Mouse (Mus musculus) c-Kit-positive CD71-positive TER-119-negative erythroid progenitor cells, embryonic 14.5 days (primary cell): ENCODE measurements around the gene Lrrc72.

Source experiments
- DNase-seq: peaks from one replicate; pipeline ENCODE4 v3.0.0-alpha.2; 2013; ENCODE audit warnings: low read depth

The Lrrc72 gene

DNA sequence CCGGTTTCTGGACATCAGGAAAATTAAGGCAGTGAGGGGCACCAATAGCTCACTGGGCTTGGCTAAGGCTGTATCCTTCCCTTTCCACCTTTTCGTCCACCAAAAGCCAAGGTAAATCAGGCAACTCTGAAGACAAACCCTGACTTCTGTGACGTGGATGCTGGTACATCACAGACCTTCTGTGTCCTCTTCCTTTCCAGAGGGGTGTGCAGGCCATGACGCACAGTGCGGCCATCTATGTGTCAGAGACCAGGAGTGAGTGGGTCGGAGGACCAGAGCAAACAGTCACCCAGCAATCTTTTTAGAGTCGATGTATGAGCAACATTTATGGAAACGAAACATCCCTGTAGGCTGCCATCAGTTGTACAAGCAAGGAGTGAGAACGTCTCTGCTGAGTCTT lies at the start of gene Lrrc72:
Lrrc72 (minus strand) TSS at position 101 of the 400 bp plus-strand sequence.
- no peak for DNase-seq

GRCm38 (mm10) chr12:36302326-36302725 lies 49.1 kb upstream of the Lrrc72 start:
- no peak for DNase-seq

DNA sequence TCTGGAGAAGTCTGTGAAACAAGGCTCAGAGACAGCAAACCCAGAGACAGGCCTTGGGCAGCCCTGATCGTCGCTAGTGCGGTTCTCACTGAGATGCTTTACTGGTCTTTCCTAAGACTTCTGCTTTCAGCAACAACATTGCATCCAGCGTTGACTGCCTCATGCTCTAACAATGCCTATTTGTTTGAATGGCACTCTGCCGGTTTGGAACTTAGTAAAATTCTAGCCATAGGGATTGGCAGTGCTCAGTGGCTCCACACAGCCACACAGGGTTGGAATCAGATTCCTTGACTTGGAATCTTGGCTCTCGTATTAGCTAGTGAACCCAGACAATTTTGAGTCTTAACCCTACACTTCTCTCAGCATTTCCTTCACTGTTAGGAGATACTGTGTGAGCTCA lies 38.1 kb upstream of the Lrrc72 start:
- DNase-seq = no peak

DNA sequence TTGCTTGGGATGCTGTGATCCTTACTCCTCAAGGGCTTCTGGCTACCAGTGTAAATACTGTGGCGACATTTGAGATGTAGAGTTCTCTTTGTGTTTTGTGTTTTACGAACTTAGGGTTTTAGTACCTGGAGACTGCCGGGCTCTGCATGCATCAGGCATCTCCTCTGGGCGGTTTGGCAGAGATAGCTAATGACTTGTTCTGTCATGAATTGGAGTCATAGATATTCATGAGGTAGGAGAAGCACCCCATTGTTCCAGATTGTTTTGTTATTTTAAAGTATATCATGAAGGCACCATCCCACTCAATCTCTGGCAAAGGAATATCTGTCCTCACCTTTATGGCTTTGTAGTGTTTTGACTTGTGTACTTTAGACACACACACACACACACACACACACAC lies 37.3 kb upstream of the Lrrc72 start:
- no peak for DNase-seq

GRCm38 (mm10) chr12:36289634-36290033 lies 36.4 kb upstream of the Lrrc72 start:
- no peak for DNase-seq

DNA sequence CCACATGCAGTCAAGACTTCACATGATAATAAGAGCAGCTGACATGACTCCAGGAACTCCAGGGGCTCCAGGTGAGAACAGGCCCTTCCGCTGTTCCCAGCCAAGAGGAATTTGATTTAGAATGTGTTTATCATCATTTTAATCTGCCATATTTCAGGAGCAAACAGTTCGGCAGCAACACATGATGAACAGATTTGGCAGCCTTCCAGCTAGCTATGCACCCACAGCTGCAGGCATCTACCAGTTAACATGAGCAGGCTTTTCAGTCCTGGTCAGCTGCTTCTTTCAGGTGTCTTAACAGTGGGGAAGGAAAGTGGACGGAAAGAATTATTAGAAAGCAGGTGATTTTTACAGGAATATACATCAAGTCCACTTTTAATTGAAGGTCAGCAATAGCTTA lies 21.6 kb upstream of the Lrrc72 start:
- no peak for DNase-seq

DNA sequence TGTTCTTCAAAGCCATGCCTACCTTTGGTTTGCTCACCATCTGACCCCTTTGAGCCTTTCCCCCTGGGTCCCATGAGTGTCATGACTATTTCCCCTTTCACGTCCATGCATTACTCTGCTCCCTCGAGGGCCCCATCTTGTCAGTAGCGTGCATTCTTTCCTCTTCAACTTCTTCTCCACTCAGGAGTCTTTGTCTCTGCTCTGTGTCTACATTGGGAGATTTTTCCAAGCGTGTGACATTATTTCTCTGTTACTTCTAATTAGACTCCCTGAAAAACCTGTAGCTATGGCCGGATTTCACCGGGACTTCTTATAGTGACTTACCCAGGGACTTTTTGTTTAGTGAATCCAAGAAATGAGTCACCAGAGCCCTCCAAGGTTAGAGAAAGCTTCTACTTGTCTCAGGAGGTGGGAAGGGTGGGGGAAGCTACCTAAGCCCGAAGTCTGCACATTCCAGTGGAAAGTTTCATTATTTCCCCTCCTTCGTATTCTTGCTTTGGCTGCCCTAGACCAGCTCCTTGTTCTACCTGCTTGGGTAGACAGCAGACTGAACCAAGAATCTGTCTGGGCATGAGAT lies 14.6 kb upstream of the Lrrc72 start:
- no peak for DNase-seq

- DNase-seq = no peak
These were observed 9.0 kb upstream of the Lrrc72 start for GRCm38 (mm10) chr12:36262116-36262721.

DNA sequence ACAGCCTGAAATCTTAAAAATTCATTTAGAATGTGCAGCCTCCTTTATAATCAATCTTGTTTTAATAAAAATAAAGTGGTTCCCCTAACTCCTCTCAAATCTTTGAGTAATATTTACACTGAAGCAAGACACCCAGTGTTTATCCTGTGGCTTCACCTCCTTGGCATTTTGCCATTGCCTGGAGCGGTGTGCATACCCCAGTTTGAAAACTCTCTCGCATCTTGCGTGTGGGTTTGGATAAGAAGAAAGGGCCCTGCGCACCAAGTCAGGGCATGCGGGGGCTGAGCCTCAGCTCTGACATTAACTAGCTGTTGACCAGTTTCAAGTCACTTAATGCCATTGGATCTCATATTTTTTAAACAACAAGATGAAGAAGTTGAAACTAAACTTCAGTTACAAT lies 2.2 kb upstream of the Lrrc72 start:
- DNase-seq = no peak

DNA sequence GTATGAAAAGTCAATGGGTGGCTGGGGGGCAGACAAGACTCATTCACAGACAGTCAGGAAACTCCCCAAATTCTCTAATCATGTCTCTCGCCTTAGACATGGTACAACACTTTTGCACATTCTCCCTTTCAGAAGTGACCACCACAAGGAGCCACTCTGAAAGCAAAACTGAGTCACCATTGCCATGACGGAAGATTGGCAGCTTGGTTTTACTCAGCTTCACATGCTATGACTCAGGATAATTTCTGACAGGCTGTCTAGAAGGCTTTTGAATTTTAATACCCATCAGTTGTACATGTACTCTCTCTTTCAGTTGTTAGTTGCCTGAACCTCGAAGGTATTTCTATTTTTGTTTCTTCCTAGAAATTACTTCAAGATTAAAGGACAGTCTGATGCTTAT lies 12.0 kb downstream of the Lrrc72 start:
- no peak for DNase-seq

GRCm38 (mm10) chr12:36231386-36231785 lies 21.8 kb downstream of the Lrrc72 start:
- no peak for DNase-seq

DNA sequence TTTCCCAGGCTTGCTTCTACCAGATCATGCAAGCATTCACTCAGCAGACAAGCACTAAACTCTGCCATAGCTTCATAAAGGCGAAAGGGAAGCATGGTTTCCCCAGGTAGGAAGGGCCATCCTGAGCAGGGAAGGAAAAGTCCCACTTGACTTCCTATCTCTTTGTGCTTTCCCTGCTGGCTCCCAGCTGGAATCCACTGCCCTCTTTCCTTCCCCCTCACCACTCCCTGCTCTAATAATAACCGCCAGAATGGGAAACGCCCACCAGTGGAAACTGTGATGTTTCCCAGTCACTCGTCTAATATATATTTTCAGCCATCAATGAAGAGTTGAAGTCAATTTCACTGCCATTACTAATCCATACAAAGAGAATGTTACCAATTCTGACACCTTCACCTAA lies 28.8 kb downstream of the Lrrc72 start:
- DNase-seq = no peak

- no peak for DNase-seq
These were observed 36.3 kb downstream of the Lrrc72 start for GRCm38 (mm10) chr12:36216905-36217304.

GRCm38 (mm10) chr12:36216230-36216629 lies 37.0 kb downstream of the Lrrc72 start:
- DNase-seq = no peak

- DNase-seq = peak; percentile 34
These were observed 38.1 kb downstream of the Lrrc72 start for GRCm38 (mm10) chr12:36215149-36215480.

DNA sequence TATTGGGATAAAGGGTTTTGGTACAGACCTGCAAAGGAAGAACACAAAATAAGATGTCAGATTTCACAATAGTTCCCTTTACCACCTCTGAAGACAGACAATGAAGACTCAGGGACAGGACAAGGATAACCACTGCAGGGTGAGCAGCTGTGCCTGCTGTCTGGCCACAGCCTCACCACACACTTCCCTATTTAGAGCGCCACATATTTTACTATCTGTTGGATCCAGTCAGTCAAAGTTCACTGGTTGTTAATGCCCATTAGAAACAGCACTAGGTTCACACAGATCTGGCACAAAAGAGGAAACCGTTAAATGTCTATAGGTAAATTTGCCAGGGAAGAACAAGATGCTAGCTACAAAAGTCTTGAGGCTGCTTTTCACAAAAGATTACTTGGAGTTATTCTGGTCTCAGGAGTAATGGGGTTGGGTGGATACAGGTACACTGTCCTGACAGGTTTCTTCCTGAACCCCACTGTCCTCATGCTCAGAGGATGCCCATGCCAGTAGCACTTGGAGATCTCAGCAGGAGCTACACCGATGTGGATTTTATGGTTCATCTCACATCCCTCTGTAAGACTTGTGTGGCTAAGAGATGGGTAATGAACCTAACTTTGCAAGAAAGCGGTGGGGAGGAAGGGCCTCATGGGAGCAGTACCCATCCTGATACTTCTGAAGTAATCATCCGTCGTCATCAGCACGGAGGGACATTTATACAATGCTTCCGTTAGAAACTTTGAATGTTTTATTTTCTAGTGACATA lies 38.6 kb downstream of the Lrrc72 start:
- DNase-seq = no peak

- no peak for DNase-seq
These were observed 43.1 kb downstream of the Lrrc72 start for GRCm38 (mm10) chr12:36210096-36210495.

GRCm38 (mm10) chr12:36208456-36208855 lies 44.7 kb downstream of the Lrrc72 start:
- DNase-seq = no peak

DNA sequence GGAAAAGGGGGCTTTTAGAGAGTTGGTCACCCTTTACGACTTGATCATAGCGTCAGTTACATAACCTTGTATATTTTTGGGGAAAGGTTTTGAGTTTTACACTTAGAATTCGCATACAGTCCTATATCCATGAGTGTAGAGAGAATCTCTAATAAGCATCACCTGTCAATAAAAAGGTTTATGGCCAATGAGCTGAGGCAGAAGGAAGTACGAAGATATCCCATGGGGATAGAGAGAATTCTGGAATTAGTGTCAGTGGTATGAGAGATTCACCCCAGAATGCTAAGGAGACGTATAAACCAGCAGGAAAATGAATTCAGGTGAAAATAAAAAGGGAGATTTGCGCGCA lies 45.4 kb downstream of the Lrrc72 start:
- no peak for DNase-seq

GRCm38 (mm10) chr12:36207072-36207799 lies 46.0 kb downstream of the Lrrc72 start:
- DNase-seq = no peak

- peak; percentile 14 for DNase-seq
These were observed 47.5 kb downstream of the Lrrc72 start for GRCm38 (mm10) chr12:36205579-36206119.

DNA sequence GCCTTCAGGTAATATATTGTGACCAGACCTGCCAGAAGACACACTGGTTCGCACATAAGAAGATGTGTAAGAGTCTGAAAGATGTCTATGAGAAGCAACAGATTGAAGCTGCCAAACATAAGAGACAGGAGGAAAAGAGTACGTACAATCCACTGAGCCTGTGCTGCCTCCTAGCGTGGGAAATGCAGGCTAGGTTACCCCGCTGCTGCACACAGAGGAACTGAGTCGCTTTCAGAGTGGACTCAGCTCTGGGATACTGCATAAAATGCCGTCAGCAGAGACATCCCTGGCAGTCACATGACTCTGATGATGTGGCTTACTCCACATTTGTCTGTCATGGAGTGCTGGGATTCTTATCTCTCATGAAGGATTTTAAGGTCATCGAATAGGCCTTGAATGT lies 58.2 kb downstream of the Lrrc72 start:
- no peak for DNase-seq

GRCm38 (mm10) chr12:36190343-36190742 lies 62.9 kb downstream of the Lrrc72 start:
- DNase-seq = no peak
